Comparison of ENCODE assay signal across 8 mouse cellular contexts in genomic region chr2:6403375-6403774, GRCm38 (mm10).
DNase-seq lines count a peak whose midpoint lies in the region; ATAC-seq and TF ChIP-seq lines count a peak whose summit lies in the region.

No protein-coding gene starts in this region.

- intact Hi-C loops in left cerebral cortex, postnatal 36 days (cut with DNase I) = loop anchor here (5.0 kb wide), 1 partner anchor 81 kb away; the partner anchor contains the start of gene Usp6nl

- DNase-seq in R1 (ENCODE audit: low read depth, low spot score) (peak; percentile 77), adipocyte (ENCODE audit: low spot score) (no peak)
- DNase-seq in embryo, embryonic 9.5 days (ENCODE audit: extremely low spot score) = peak; percentile 72
- DNase-seq in mesoderm, embryonic 11.5 days (ENCODE audit: low read depth, low spot score) = peak; percentile 73
- DNase-seq in left cerebral cortex, postnatal 36 days (ENCODE audit: low spot score in 2 of 2) = no peak
- no peak for DNase-seq in layer of hippocampus, adult 18-20 months (ENCODE audit: low spot score in 2 of 2)
- no peak for DNase-seq in adrenal gland, adult 18-20 months (ENCODE audit: low spot score in 2 of 2)

- H3K36me3 ChIP-seq in intestine, postnatal 0 days (ENCODE audit: control insufficient read depth, insufficient read depth) = no peaks in the 10 kb centered on the region

- TF ChIP-seq CTCF in intestine, postnatal 0 days (IDR thresholded peaks at IDR 0.05; ENCODE audit: low read depth) = peak; percentile 76

- no peaks in the 10 kb centered on the region for H3K4me1 ChIP-seq in intestine, postnatal 0 days (replicated peaks; ENCODE audit: control insufficient read depth, insufficient read depth, low read length)

- peak; percentile 59 for ATAC-seq in intestine, postnatal 0 days

- no peak overlapping the region for H3K4me3 ChIP-seq in intestine, postnatal 0 days (ENCODE audit: low read depth, low read length)

- H3K27me3 ChIP-seq in intestine, postnatal 0 days (replicated peaks; ENCODE audit: control insufficient read depth, insufficient read depth, low read length) = no peaks in the 10 kb centered on the region

- no peak overlapping the region for H3K4me2 ChIP-seq in intestine, postnatal 0 days (replicated peaks; ENCODE audit: low read depth)

- WGBS in intestine, postnatal 0 days = 21% methylated on average over 11 of the region's 11 CpGs

- H3K9ac ChIP-seq in intestine, postnatal 0 days (ENCODE audit: low read depth, low read length) = no peak overlapping the region

- no peak overlapping the region for H3K27ac ChIP-seq in intestine, postnatal 0 days (ENCODE audit: low read depth, low read length)

- H3K9me3 ChIP-seq in intestine, postnatal 0 days (ENCODE audit: control insufficient read depth) = no peaks in the 10 kb centered on the region

Comparison
In these comparisons a context has a peak if more than half of its experiments do, and no peak if none do; other contexts are left out.
1. DNase-seq: peak in R1 (single experiment), embryo, embryonic 9.5 days (single experiment) and mesoderm, embryonic 11.5 days (single experiment); none in left cerebral cortex, postnatal 36 days (0 of 2), adipocyte (single experiment), layer of hippocampus, adult 18-20 months (0 of 2) and adrenal gland, adult 18-20 months (0 of 2).